Mouse (Mus musculus) bone marrow macrophage, adult 2 months (primary cell): ENCODE measurements around the gene Endog. TPM values are rescaled to one million over a fixed set of nuclear protein-coding genes. Genes with fewer than 3 reads are reported as not detected.
"Not testable (repeated sequence)": the region's sequence is repeated elsewhere in the genome, so short reads cannot be mapped to it uniquely, and the experiment has no call there.

ENCODE experiments used
- H3K27ac ChIP-seq: 2 replicates; pipeline ENCODE4 v1.5.1; 2012; ENCODE audit warnings: low read depth, low read length; ENCODE audit not compliant: insufficient read depth
- H3K4me1 ChIP-seq: 2 replicates; pipeline ENCODE4 v1.6.1; 2012; ENCODE audit warnings: low read length; ENCODE audit not compliant: control insufficient read depth, insufficient read depth
- H3K4me3 ChIP-seq: 2 replicates; pipeline ENCODE4 v1.5.1; 2012; ENCODE audit warnings: mild to moderate bottlenecking, low read length, moderate library complexity; ENCODE audit not compliant: insufficient read depth
- CTCF ChIP-seq: IDR thresholded peaks from 2 replicates; pipeline ENCODE4 v1.5.1; 2012; ENCODE audit warnings: low read depth, mild to moderate bottlenecking, low read length, moderate library complexity
- POLR2A ChIP-seq: IDR thresholded peaks from 2 replicates; pipeline ENCODE4 v1.6.1; 2012; ENCODE audit warnings: mild to moderate bottlenecking, low read depth, low read length, borderline replicate concordance
- polyA plus RNA-seq: library from polyadenylated mRNA; stranded (reverse); fragments of >200 nt; gene quantifications from 2 replicates; pipeline ENCODE4 v1.2.4, GENCODE M21; 2012; ENCODE audit not compliant: missing spikeins, insufficient read depth, insufficient read length

The Endog gene
- polyA plus RNA-seq, result 5.4 and 6.4 TPM in 2 replicates

DNA sequence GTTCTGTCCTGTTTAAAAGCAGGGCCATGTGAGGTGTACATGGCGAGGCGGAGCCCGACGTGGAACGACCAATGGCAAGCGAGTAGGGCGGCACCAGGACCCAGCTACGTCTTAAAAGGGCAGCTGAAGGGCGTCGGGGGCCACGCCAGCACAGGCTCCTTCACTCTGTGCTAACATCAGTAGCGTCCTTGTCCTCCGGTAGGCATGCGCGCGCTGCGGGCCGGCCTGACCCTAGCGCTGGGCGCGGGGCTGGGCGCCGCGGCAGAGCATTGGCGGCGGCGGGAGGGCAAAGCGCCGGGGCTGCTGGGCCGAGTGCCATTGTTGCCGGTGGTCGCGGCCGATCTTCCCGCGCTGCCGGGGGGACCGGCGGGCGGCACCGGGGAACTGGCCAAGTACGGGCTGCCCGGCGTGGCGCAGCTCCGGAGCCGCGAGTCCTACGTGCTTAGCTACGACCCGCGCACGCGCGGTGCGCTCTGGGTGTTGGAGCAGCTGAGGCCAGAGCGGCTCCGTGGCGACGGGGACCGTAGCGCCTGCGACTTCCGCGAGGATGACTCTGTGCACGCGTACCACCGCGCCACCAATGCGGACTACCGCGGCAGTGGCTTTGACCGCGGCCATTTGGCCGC lies at the start of gene Endog:
TSS of gene Endog (plus strand) at position 123 of the 626 bp plus-strand sequence.
- Histone ChIP-seq H3K27ac (peak within 1 kb of the TSS; percentile 62), H3K4me1 (0 out of 2 replicates have a peak, but pooled peaks cover 3% of the 10 kb centered on the region)
- no peak for TF ChIP-seq POLR2A
- TF ChIP-seq CTCF, result no peak

DNA sequence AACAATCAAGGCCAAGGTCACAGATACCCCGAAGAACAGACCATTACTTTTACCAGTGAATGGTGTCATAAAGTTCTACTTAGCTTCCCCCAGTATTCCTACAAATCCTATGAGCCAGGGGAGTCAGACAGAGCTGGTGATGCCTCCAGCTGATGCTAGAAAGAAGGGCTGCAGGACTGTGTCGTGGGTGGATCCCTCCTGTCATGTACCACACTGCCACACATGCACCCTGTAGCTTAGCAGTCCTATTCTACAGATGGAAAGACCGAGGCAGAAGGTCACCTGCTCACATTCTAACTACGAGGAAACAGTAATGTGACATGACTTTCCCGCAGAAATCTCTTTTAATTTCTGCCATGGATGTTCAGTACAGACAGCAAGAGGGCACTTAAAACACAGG lies 48.5 kb upstream of the Endog start:
- H3K4me3 ChIP-seq, result no peak overlapping the region
- peaks cover 7% of the 10 kb centered on the region for H3K4me1 ChIP-seq
- no peak for TF ChIP-seq POLR2A
- no peak for TF ChIP-seq CTCF
- no peak overlapping the region for H3K27ac ChIP-seq

More for the DNA sequence above, at the start of gene Endog:
- peak within 1 kb of the TSS; percentile 74 for H3K4me3 ChIP-seq

DNA sequence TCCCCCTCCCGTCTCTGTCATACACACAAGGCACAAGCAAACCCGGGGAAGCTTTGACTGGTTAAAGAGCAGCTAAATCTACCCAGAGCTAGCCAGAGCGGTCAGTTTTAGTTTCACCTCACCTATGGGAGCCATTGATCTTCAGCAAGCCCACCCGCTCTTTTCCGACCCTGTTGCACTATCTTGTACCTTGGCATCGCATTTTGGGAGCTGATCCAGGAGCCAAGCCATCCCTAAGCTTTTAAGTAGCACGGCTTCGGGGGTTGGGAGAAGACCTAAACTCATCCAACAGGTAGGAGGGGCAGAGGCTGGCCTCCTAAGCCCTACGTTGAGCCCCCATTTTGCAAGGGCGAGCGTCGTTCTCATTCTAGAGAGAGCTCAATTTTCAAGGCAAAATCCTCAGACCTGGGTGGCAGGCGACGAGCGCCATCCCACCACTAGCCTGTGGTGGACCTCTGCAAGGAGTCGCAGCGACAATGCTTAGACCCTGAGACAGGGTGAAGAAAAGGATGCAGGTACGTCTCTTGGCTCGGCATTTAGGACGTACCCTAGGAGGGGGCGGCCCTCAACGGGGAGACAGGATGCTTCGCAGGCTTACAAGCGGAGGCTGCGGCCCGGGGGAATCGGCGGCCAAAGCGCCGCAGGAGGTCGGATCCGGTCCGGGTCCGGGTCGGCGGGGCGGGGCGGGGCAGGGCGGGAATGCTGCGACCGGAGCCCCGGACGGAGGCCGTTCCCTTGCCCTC lies 47.4 kb upstream of the Endog start:
- TF ChIP-seq CTCF (no peak), POLR2A (no peak)
- Histone ChIP-seq H3K4me3 (peak overlapping the region; percentile 91), H3K4me1 (peaks cover 7% of the 10 kb centered on the region), H3K27ac (no peak overlapping the region)

DNA sequence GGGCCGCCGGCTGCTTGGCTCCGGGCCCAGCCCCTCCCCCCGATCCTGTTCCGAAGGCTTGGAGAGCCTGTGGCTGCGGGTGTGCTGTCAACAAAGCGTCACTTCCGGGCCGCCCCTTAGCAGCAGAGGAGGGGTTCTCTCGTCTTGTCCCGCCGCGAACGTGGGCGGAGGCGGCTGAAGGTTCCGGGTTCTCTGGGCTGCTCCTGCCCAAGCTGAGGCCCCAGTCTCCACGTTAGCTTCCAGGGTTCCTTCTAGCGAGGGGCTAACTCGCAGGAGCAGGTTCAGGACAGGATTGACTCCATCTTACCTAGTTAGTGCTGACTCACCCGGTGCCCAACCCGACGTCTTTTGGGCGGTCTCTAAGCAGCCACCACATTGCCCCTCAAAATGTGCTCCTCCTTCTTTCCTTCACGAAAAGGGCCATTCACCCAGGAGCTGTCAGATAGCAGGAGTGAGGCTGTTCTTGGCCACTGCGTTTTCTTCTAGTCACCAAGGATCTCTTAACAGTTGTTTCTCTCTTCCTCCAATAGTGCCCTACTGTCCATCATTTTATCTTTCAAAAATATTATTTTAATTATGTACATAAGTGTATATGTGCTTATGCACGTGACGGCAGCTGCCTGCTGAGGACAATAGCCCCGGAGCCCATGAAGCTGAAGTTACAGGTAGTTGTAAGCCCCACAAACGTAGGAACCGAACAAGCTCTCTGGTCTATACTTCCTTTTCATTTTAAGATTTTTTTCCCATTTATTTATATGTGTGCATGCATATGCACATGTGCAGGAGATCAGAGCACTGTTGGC lies 46.6 kb upstream of the Endog start, which contains the start of gene Zer1:
TSS of gene Zer1 (minus strand) at position 114 of the 803 bp plus-strand sequence.
- H3K4me1 ChIP-seq, result peaks cover 7% of the 10 kb centered on the region
- peak within 1 kb of the TSS; percentile 91 for H3K4me3 ChIP-seq
- no peak for TF ChIP-seq POLR2A
- no peak for TF ChIP-seq CTCF
- peak within 1 kb of the TSS; percentile 64 for H3K27ac ChIP-seq

DNA sequence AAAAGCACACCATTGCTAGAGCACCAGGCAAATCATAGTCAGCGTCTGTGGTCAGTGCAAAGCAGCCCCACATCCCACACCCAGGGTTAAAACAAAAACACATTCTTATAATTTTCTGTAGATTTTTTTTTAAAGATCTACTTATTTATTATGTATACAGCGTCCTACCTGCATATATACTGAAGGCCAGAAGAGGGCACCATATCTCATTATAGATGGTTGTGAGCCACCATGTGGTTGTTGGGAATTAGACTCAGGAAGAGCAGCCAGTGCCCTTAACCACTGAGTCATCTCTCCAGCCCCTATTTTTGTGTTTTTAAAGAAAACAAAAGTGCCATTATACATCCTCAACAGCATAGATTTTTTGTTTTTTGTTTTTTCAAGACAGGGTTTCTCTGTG lies 42.5 kb upstream of the Endog start:
- peaks cover 15% of the 10 kb centered on the region for H3K4me1 ChIP-seq
- H3K27ac ChIP-seq, result no peak overlapping the region
- TF ChIP-seq CTCF, result no peak
- TF ChIP-seq POLR2A, result no peak
- no peak overlapping the region for H3K4me3 ChIP-seq

DNA sequence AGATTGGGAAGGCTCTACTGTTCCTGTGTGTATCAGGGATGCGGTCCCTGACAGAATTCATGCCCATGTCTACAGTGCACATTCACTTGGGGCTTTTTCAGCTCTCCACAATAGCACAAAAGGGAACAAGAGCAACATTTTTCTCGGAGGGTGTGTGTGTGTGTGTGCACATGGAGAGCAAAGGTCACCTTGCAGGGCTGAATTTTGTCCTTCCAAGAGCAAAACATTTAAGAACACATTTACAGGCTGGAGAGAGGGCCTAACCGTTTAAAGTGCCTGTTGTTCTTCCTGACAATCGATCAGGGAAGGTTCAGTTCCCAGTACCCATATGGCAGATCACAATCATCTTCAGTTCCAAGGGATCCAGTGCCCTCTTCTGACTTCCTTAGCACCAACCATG lies 41.1 kb upstream of the Endog start:
- no peak for TF ChIP-seq POLR2A
- TF ChIP-seq CTCF, result no peak
- no peak overlapping the region for H3K4me3 ChIP-seq
- peaks cover 12% of the 10 kb centered on the region for H3K4me1 ChIP-seq
- no peak overlapping the region for H3K27ac ChIP-seq

DNA sequence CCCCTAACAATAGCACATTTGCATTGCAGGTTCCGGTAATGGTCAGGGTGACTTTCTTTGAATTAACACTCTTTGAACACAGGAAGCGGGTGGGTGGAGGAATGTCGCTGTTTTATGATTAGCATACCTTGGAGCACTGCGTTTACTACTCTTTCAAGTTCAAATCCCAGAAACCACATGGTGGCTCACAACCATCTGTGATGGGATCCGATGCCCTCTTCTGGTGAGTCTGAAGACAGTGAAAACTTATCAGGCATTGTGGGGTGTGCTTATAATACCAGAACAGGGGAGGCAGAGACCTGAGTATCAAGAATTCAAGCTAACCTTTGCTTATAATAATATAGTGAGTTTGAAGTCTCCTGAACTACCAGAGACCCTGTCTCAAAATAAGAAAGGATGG lies 40.1 kb upstream of the Endog start:
- not testable (repeated sequence) for H3K4me3 ChIP-seq, H3K27ac ChIP-seq
- H3K4me1 ChIP-seq, result peaks cover 18% of the 10 kb centered on the region

DNA sequence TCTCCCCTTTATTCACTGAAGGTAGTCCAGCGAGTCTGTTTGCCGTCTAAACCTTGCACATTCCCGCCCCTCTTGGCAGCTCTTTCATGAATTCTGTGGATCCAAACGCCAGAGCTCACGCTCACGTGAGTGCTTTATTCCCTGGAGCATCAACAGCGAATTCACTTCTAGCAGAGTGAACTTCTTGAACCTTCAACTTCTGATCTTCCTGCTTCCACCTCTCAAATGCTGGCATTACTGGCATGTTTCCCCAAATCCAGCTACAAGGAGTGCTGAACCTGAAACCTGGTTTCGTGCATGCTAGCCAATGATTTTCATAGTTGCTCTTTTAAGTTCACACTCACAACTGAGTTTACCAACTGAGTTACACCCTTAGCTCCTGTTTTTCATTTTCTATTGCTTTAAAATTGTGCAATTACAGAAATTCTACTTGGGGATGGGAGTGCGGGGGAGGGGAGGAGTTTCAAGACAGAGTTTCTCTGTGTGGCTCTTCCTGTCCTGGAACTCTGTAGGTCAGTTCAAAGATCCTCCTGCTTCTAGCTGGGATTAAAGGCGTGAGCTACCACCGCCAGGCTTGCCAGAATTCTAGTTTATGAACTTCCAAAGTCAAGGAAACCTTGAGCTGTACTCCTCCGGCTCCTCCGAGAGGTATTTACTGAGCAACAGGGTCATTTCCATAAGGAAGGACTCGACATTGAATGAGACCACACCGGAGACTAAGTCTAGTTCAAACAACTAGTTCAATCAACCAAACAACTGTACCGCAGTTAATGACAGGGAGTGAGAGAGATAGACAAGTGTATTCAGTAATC lies 38.3 kb upstream of the Endog start:
- H3K4me1 ChIP-seq, result peaks cover 18% of the 10 kb centered on the region
- peak overlapping the region; percentile 89 for H3K27ac ChIP-seq
- peak overlapping the region; percentile 94 for H3K4me3 ChIP-seq
- TF ChIP-seq CTCF (no peak), POLR2A (no peak)
